Mouse (Mus musculus) olfactory bulb, adult 2 months (tissue): ENCODE results near the gene Gpr135. TPM values are rescaled to one million over a fixed set of nuclear protein-coding genes. Genes with fewer than 3 reads are reported as not detected.

Experiments
- H3K27ac ChIP-seq: fragments of 200-500 bp; 2 replicates; pipeline ENCODE4 v1.5.1; 2012; ENCODE audit warnings: low read depth, low read length; ENCODE audit not compliant: insufficient read depth
- H3K4me1 ChIP-seq: fragments of 200-500 bp; 2 replicates; pipeline ENCODE4 v1.6.1; 2012; ENCODE audit warnings: low read length; ENCODE audit not compliant: control insufficient read depth, insufficient read depth
- H3K4me3 ChIP-seq: fragments of 200-500 bp; 2 replicates; pipeline ENCODE4 v1.5.1; 2012; ENCODE audit warnings: mild to moderate bottlenecking, low read depth, low read length, moderate library complexity; ENCODE audit not compliant: insufficient read depth
- CTCF ChIP-seq: fragments of 200-500 bp; IDR thresholded peaks from 2 replicates; pipeline ENCODE4 v1.5.1; 2012; ENCODE audit warnings: low read depth, mild to moderate bottlenecking, low read length, moderate library complexity; ENCODE audit not compliant: insufficient read depth
- POLR2A ChIP-seq: fragments of 200-500 bp; IDR thresholded peaks from 2 replicates; pipeline ENCODE4 v1.6.1; 2012; ENCODE audit warnings: mild to moderate bottlenecking, low read depth, low read length, moderate library complexity; ENCODE audit not compliant: insufficient read depth
- WGBS: fragments of 180-500 bp; shearing (Covaris S2); methylation state at CpG from one replicate; pipeline ENCODE4 v1.1.7; 2018; 5-methylcytosine and 5-hydroxymethylcytosine counted together
- polyA plus RNA-seq: library from polyadenylated mRNA; stranded (reverse); fragments of >200 nt; gene quantifications from 2 replicates; pipeline ENCODE4 v1.2.4, GENCODE M21; 2012; ENCODE audit warnings: low replicate concordance; ENCODE audit not compliant: missing spikeins, insufficient read depth, insufficient read length

Gpr135 gene
- not detected in 2 replicates for polyA plus RNA-seq

- TF ChIP-seq CTCF, result peak; percentile 83
- TF ChIP-seq POLR2A, result no peak; the same call in 1 of the 2 replicates
- WGBS, result under 1% methylated on average over 94 of the region's 94 CpGs
These were observed at the start of gene Gpr135 for GRCm38 (mm10) chr12:72070327-72071269. Gene Gpr135 (minus strand): TSS chr12:72071125.

GRCm38 (mm10) chr12:72115686-72116345, 44.9 kb upstream of the Gpr135 start:
- H3K4me3 ChIP-seq, result no peak overlapping the region
- H3K27ac ChIP-seq, result no peak overlapping the region
- H3K4me1 ChIP-seq, result no peaks in the 10 kb centered on the region
- TF ChIP-seq CTCF (no peak), POLR2A (no peak)
- 89% methylated on average over 22 of the region's 23 CpGs for WGBS

More at GRCm38 (mm10) chr12:72070327-72071269, at the start of gene Gpr135:
- Histone ChIP-seq H3K4me3 (peak within 1 kb of the TSS; percentile 92), H3K4me1 (peaks cover 9% of the 10 kb centered on the region), H3K27ac (peak within 1 kb of the TSS; percentile 89)

GRCm38 (mm10) chr12:72115126-72115525, 44.2 kb upstream of the Gpr135 start:
- Histone ChIP-seq H3K4me1 (no peaks in the 10 kb centered on the region), H3K27ac (no peak overlapping the region), H3K4me3 (no peak overlapping the region)
- WGBS, result 72% methylated on average over 6 of the region's 6 CpGs
- TF ChIP-seq CTCF, result no peak
- TF ChIP-seq POLR2A, result no peak

DNA sequence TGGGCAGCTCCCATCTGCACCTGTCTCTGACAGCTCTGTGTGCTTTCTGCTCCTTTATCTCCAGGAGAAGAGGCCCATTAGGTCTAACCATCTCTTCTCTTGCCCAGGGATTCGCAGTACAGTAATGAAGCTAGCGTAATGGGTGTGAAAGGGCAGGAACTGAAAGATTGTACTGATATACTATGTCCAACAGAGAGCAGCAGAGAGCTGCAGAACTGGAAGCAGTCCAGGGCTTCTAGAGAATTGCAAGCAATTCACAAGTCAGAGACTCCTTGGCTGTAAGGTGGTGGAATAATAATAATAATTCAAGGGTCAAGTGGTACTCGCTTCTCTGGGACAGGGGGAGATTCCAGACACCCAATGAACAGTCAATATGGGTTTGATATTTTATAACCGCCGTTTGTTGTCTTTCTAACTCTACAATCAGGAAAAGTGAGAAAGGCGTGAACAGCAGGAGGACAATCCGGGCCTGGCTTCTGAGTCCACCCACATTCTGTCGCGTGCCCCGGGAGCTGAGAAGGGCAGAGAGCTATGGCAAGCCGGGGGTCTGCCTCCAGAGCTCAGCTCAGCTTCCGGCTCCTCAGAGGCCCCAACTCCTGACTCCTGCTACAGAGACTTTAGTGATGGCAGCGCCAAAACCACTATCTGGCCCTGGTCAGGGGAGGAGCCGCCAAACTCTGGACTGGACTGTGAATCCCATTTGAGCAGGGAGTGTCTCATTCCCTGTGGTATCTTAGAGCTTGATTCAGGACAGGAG, 33.8 kb upstream of the Gpr135 start:
- Histone ChIP-seq H3K4me1 (peaks cover 2% of the 10 kb centered on the region; the same call in 1 of the 2 replicates), H3K27ac (no peak overlapping the region), H3K4me3 (no peak overlapping the region)
- no peak for TF ChIP-seq POLR2A
- no peak for TF ChIP-seq CTCF
- 28% methylated on average over 14 of the region's 14 CpGs for WGBS

GRCm38 (mm10) chr12:72104027-72104426, 33.1 kb upstream of the Gpr135 start:
- peaks cover 2% of the 10 kb centered on the region; the same call in 1 of the 2 replicates for H3K4me1 ChIP-seq
- TF ChIP-seq CTCF (no peak), POLR2A (no peak)
- WGBS, result 87% methylated on average over 5 of the region's 5 CpGs
- no peak overlapping the region for H3K27ac ChIP-seq
- H3K4me3 ChIP-seq, result no peak overlapping the region

- no peak for TF ChIP-seq POLR2A
- TF ChIP-seq CTCF, result no peak
- H3K4me1 ChIP-seq, result peaks cover 2% of the 10 kb centered on the region; the same call in 1 of the 2 replicates
- no peak overlapping the region for H3K4me3 ChIP-seq
- no peak overlapping the region for H3K27ac ChIP-seq
- 97% methylated on average over 6 of the region's 6 CpGs for WGBS
These were observed 31.9 kb upstream of the Gpr135 start for GRCm38 (mm10) chr12:72102776-72103175.

GRCm38 (mm10) chr12:72096966-72097365, 26.0 kb upstream of the Gpr135 start:
- no peak overlapping the region for H3K27ac ChIP-seq
- 97% methylated on average over 8 of the region's 8 CpGs for WGBS
- TF ChIP-seq POLR2A, result no peak
- TF ChIP-seq CTCF, result no peak

GRCm38 (mm10) chr12:72089802-72090201, 18.9 kb upstream of the Gpr135 start:
- TF ChIP-seq POLR2A (no peak), CTCF (no peak)
- 83% methylated on average over 4 of the region's 4 CpGs for WGBS
- no peak overlapping the region for H3K27ac ChIP-seq
- no peak overlapping the region for H3K4me3 ChIP-seq
- peaks cover 2% of the 10 kb centered on the region for H3K4me1 ChIP-seq

More at GRCm38 (mm10) chr12:72096966-72097365, 26.0 kb upstream of the Gpr135 start:
- Histone ChIP-seq H3K4me1 (no peaks in the 10 kb centered on the region), H3K4me3 (no peak overlapping the region)
